Mouse (Mus musculus) kidney, embryonic 14.5 days (tissue): ENCODE measurements around the gene Rasgrp2. TPM values are rescaled to one million over a fixed set of nuclear protein-coding genes. Genes with fewer than 3 reads are reported as not detected.

Experiments
- polyA plus RNA-seq: library from polyadenylated mRNA; unstranded; fragments of >200 nt; fragmentation: Nextera tagmentation; extraction: Ambion mirVana; gene quantifications from 2 replicates; pipeline ENCODE4 v1.2.1, GENCODE M21; 2014

Rasgrp2 gene
- polyA plus RNA-seq, 1 experiment from 2014 or later = 77.1 TPM

Other genes with a start within 250 kb of the Rasgrp2 start
- gene Majin, start 215.0 kb upstream of the Rasgrp2 start, polyA plus RNA-seq = not detected in 2 replicates
- 0.93 TPM in 1 of 2 replicates, not detected in the other for gene Gpha2, start 173.0 kb upstream of the Rasgrp2 start, polyA plus RNA-seq
- gene Ppp2r5b, start 163.5 kb upstream of the Rasgrp2 start, polyA plus RNA-seq = 16.4 and 19.7 TPM in 2 replicates
- gene Atg2a, start 157.7 kb upstream of the Rasgrp2 start, polyA plus RNA-seq = 7.2 and 12.4 TPM in 2 replicates
- 38.3 and 46.0 TPM in 2 replicates for gene Ehd1, start 122.6 kb upstream of the Rasgrp2 start, polyA plus RNA-seq
- 0.89 and 2.0 TPM in 2 replicates for gene Cdc42bpg, start 92.9 kb upstream of the Rasgrp2 start, polyA plus RNA-seq
- gene Men1, start 64.4 kb upstream of the Rasgrp2 start, polyA plus RNA-seq = 46.1 and 49.1 TPM in 2 replicates
- gene Map4k2, start 58.2 kb upstream of the Rasgrp2 start, polyA plus RNA-seq = 12.5 and 12.8 TPM in 2 replicates
- 127 and 183 TPM in 2 replicates for gene Sf1, start 35.6 kb upstream of the Rasgrp2 start, polyA plus RNA-seq
- 15.7 and 16.4 TPM in 2 replicates for gene Pygm, start 14.9 kb upstream of the Rasgrp2 start, polyA plus RNA-seq
- 5.4 and 8.4 TPM in 2 replicates for gene Nrxn2, start 19.4 kb downstream of the Rasgrp2 start, polyA plus RNA-seq
- 1.8 and 2.5 TPM in 2 replicates for gene Slc22a12, start 143.7 kb downstream of the Rasgrp2 start, polyA plus RNA-seq